Mouse (Mus musculus) testis, adult 2 months (tissue): ENCODE results near the gene Olfr459.

Experiments
- CTCF ChIP-seq: fragments of 200-500 bp; IDR thresholded peaks from 2 replicates; pipeline ENCODE4 v1.5.1; 2012; ENCODE audit warnings: low read depth, mild to moderate bottlenecking, inconsistent platforms, low read length, moderate library complexity; ENCODE audit not compliant: control insufficient read depth, insufficient read depth, insufficient replicate concordance
- POLR2A ChIP-seq: fragments of 200-500 bp; IDR thresholded peaks from 2 replicates; pipeline ENCODE4 v1.6.1; 2012; ENCODE audit warnings: low read depth, mild to moderate bottlenecking, inconsistent platforms, low read length, moderate library complexity; ENCODE audit not compliant: control insufficient read depth

DNA sequence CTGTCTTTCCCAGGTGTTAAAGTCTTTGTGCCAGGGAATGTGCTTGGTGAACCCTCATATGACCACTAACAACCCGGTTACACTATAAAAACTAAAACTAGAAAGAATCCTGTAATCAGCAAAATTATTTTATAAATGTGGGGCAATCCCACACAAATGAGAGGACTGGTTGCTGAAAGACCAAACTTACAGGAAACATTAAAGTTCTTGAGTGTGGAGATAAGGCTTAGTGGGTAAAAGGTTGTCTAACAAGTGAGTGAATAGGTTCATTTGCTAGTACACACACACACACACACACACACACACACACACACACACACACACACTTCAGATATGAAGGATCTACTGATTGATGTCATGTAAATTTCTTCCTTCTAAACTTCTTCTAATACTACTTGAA is 5.1 kb downstream of the Olfr459 start:
- TF ChIP-seq POLR2A (no peak), CTCF (no peak)
